Comparison of ENCODE assay signal across 8 mouse cellular contexts in genomic region chr2:102900875-102901827, GRCm38 (mm10). TPM values are rescaled to one million over a fixed set of nuclear protein-coding genes. Genes with fewer than 3 reads are reported as not detected.
DNase-seq lines count a peak whose midpoint lies in the region; ATAC-seq and TF ChIP-seq lines count a peak whose summit lies in the region.

Gene Cd44, minus strand, starts transcription at chr2:102901665.

- no peaks in the 10 kb centered on the region for H3K36me3 ChIP-seq in hindbrain, embryonic 13.5 days
- no peaks in the 10 kb centered on the region for H3K36me3 ChIP-seq in midbrain, embryonic 16.5 days (ENCODE audit: control insufficient read depth, insufficient read depth, low read length)

- peak; percentile 93 for DNase-seq in Muller cell, postnatal 12 days (ENCODE audit: inconsistent ontology term)
- DNase-seq in gastrocnemius, adult 18-20 months (ENCODE audit: low spot score), result peak; percentile 74
- DNase-seq in liver, result peak; percentile 74
- DNase-seq in spleen, postnatal 4 days (ENCODE audit: low spot score in 2 of 2), result peak; percentile 68 to 80

- H3K27ac ChIP-seq in bone marrow macrophage, adult 2 months (ENCODE audit: insufficient read depth, low read depth, low read length), result peak within 1 kb of the TSS; percentile 34
- no peak within 1 kb of the TSS for H3K27ac ChIP-seq in hindbrain, embryonic 13.5 days
- no peak within 1 kb of the TSS for H3K27ac ChIP-seq in midbrain, embryonic 16.5 days (ENCODE audit: low read length)

- peak within 1 kb of the TSS; percentile 46 for H3K9ac ChIP-seq in hindbrain, embryonic 13.5 days
- H3K9ac ChIP-seq in midbrain, embryonic 16.5 days (ENCODE audit: low read depth, low read length), result 0 out of 2 replicates have a peak within 1 kb of the TSS, but pooled peaks have one; percentile 21

- no peak for TF ChIP-seq CTCF in bone marrow macrophage, adult 2 months (IDR thresholded peaks at IDR 0.05; ENCODE audit: low read depth, low read length)

- H3K4me2 ChIP-seq in hindbrain, embryonic 13.5 days, result peak within 1 kb of the TSS; percentile 60
- peak within 1 kb of the TSS; percentile 59 for H3K4me2 ChIP-seq in midbrain, embryonic 16.5 days (ENCODE audit: low read length)

- H3K4me3 ChIP-seq in bone marrow macrophage, adult 2 months (ENCODE audit: insufficient read depth, low read length), result peak within 1 kb of the TSS; percentile 66
- H3K4me3 ChIP-seq in hindbrain, embryonic 13.5 days, result peak within 1 kb of the TSS; percentile 37
- peak within 1 kb of the TSS; percentile 33 for H3K4me3 ChIP-seq in midbrain, embryonic 16.5 days (ENCODE audit: low read depth, low read length)

- ATAC-seq in hindbrain, embryonic 13.5 days (ENCODE audit: low FRiP score), result peak; percentile 66; the same call in 1 of the 2 replicates
- peak; percentile 71 for ATAC-seq in midbrain, embryonic 16.5 days
- no peak for ATAC-seq in cerebellum, adult (ENCODE audit: insufficient number of reproducible peaks, low FRiP score, low TSS enrichment)

- 2% methylated on average over 28 of the region's 29 CpGs for WGBS in hindbrain, embryonic 13.5 days
- 2% methylated on average over 28 of the region's 29 CpGs for WGBS in midbrain, embryonic 16.5 days

- no peak for TF ChIP-seq POLR2A in bone marrow macrophage, adult 2 months (IDR thresholded peaks at IDR 0.05; ENCODE audit: borderline replicate concordance, low read depth, low read length)

- peaks cover 29% of the 10 kb centered on the region for H3K27me3 ChIP-seq in hindbrain, embryonic 13.5 days
- no peaks in the 10 kb centered on the region for H3K27me3 ChIP-seq in midbrain, embryonic 16.5 days (ENCODE audit: control insufficient read depth, insufficient read depth, low read depth, low read length)

- no peaks in the 10 kb centered on the region for H3K9me3 ChIP-seq in hindbrain, embryonic 13.5 days
- H3K9me3 ChIP-seq in midbrain, embryonic 16.5 days (replicated peaks; ENCODE audit: control insufficient read depth, low read length, poor library complexity, severe bottlenecking), result no peaks in the 10 kb centered on the region

- H3K4me1 ChIP-seq in bone marrow macrophage, adult 2 months (ENCODE audit: control insufficient read depth, insufficient read depth, low read length), result peaks cover 33% of the 10 kb centered on the region
- H3K4me1 ChIP-seq in hindbrain, embryonic 13.5 days (replicated peaks), result peaks cover 9% of the 10 kb centered on the region
- H3K4me1 ChIP-seq in midbrain, embryonic 16.5 days (ENCODE audit: control insufficient read depth, insufficient read depth, low read length), result peaks cover 3% of the 10 kb centered on the region; the same call in 1 of the 2 replicates

RNA-seq across cellular contexts. Expression of gene Cd44, which starts in this region (rescaled TPM):
- polyA plus RNA-seq in bone marrow macrophage, adult 2 months (2012; ENCODE audit: insufficient read depth, insufficient read length, missing spikeins), result 141 and 156 TPM in 2 replicates
- 1 to 10 TPM; 3.9 to 6.0 TPM for total RNA-seq in gastrocnemius, adult 18-20 months (2021)
- 2.7 and 3.0 TPM in 2 replicates for polyA plus RNA-seq in hindbrain, embryonic 13.5 days (2015; fragmentation: Nextera tagmentation; extraction: Ambion mirVana)
- polyA plus RNA-seq in midbrain, embryonic 16.5 days (2015; fragmentation: Nextera tagmentation; extraction: Ambion mirVana), result 2.5 TPM in 2 replicates

Comparison
In these comparisons a context has a peak if more than half of its experiments do, and no peak if none do; other contexts are left out.
1. RNA of gene Cd44 (polyA plus RNA-seq): 141 to 156 TPM in bone marrow macrophage, adult 2 months; 2.7 to 3.0 TPM in hindbrain, embryonic 13.5 days and 2.5 TPM in midbrain, embryonic 16.5 days; every median in the first group is over 10 times any median in the second.
2. Peak in every context shown above with its lines, with median percentiles within 50 percentile points of each other: DNase-seq and H3K4me3 ChIP-seq.